Mouse (Mus musculus) spleen, postnatal 4 days (tissue): ENCODE measurements at regions not wholly inside any gene's neighbourhood (a gene's known extent, or its start where the extent isn't known, plus 50 kb on each side); places are given as distances from the start of the nearest gene placed in this dataset.

ENCODE experiments used
- DNase-seq, 2 experiments: peaks; one replicate each; pipeline ENCODE4 v3.0.0; 2022; ENCODE audit warnings: low spot score in 2 of 2

DNA sequence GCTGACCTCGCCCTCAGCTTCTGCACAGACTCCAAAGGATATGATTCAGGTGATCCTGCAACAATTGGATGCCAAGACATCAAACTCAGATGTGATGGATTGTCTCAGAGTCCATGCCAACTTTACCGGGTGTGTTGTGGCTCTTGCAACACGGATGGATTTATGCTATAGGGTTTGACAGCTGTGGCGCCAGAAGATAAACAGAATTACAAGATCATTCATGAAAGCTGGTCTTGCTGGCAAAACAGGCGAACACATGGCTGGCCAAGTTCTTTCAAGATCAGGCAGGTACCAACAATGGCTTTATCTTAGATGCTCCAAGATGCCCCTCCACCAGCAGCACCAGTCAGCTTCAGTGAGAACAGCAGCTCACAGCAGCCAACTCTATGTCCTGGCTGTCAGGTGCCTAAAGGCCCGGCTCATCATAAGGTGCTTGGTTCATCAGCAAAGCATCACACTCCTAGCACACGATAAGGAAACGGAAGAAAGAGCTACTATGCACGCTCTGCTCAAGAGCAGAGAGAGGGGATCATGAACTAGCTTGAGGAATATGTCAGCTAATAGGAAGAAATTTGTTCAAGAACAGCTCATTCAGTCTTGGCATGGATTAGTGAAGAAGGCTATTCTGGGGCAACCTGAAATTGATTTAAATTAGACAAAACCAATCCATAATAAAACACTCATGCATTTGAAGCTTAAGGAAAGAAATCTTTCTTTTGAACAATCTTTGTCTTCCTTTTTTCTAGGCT, 229.9 kb upstream of the Map3k1 start:
- DNase-seq, result no peak

DNA sequence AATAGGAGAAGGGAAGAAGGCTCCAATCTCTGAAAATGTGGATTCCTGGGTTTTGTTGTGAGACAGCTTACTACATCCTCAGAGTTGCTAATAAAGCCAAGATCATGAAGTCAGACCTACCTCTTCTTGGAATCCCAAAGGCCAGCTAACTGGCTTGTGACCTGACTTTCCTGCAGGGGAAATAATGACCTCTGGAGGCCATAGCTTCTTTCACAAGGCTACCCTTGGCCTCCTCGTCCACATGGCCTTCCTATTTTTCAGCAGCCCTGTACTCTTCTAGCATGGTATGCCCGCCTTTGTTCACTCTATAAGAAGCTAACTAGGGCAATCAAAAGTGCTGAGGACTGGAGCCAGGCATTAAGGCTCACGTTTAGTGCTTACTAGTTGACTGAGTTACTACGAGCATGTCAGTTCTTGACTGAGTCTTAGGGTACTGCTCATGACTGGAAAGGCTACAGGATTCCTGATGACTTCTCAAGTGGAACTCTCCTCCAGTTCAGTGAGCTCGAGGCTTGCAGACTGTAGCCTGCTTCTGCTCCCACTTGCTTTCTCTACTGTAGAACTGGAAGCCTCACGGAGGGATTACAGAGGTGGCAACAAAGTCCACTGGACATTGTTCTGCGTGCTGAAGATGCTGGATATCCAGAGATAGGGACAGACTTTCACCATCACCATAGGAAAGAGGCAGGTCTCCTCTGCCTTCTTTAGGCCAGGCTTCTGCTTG, 230.8 kb upstream of the Map3k1 start:
- DNase-seq, result no peak

DNA sequence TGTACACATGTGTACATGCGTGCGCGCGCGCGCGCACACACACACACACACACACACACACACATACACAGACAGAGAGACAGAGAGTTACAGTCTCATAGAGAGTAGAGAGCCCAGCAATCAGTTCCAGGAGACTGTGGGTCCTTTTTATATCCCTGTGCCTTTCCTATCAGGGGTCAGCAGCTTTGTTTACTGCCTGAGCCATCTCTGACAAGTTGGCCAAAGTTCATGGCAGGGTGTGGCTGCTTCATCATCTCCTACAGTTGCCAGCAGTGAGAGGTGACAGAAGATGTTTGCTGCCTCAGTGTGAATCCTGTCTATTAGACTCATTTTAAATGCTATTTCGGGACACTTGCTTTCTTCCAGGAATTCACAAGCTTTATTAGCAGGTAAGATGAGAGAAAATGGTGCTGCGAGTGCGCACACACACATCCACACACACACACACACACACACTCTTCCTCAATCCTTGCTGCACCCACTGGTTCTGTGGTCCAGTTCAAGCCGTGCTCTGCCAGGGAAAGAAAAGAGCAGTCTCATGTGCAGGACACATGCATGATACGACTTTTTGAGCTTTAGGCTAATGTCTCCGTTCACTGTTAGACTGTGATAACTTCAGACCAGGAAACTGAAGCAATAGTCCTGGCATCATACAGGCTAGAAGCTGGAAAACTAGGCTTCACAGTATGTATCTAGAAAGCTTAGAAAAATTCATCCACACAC, 234.9 kb upstream of the Map3k1 start:
- DNase-seq, result peak in 1 of 2 experiments; percentile 55

DNA sequence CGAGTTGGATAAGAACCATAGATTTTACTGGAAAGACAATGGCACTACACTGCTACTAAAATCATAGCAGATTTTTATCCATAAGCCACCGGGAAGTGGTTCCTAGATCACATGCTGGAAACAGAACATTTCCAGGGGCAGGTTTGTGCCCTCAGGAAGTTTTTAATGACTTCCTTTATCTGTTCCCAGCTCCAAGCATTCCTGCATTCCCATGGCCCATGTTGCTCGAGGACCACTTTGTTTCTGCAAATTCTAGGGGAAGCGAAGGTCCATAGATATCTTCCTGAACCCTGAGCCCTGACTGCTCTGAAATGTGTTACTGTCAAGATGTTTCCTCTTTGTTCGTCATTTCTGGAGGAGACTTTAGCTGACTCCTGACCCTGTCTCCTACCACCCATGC, 235.6 kb upstream of the Map3k1 start:
- no peak for DNase-seq

DNA sequence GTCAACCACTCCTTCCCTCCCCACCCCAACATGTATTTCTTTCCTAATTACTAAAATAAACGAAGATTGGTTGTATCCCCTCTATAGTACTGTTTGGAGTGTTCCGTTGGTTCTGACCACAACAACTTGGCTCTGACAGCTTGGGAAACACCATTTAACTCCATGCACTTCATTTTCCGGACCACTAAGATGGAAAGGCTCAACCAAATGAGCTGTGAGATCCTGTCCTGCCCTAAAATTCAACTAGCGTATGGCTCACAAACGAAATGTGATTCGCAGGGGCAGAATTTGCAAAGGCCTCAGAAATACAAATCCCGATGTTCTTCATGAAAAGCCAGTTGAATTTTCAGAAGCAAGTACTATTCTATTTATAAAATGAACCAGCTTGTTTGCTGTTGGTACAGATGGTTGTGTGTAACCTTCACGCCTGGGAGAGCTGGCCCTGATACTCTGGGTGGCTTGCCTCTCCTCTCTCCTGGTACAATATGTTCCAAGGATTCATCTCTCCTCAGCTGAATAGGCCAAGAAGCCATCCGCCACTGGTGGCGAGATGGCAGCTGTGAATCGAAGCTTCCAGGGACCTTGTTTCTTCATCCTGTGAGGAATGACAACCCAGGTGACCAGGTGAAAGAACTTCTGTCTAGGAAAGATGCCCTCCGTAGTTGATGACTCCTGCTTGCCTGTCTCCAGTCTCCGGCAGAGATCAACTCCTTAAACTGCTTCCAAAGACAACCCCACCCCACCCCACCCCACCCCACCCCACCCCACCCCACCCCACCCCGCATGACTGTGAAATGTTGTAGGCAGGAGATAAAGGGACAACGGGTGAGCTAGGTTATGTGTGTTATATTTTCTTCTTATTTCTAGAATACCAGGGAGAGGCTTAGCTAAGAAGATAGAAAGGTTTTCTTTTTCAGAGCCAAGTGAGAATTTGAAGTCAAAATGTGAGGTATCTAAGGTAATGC, 237.7 kb upstream of the Map3k1 start:
- no peak for DNase-seq

DNA sequence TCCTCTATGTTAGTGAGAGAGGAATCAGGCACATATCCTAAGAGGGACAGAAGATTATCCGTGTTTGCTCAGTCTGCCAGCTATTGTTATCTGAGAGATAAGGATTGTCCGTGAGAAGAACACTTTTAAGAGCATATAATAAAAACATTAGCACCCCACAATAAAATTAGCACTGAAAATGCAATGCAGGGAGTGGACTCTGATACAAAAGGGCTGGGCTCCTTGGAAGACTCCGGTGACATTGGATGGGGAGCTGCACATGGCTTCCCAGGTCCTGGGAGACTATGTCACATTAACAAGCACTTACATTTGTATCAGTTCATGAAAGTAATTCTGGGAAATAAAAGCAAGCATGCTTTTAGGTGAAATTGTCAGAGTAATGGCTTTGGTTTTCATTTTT, 238.6 kb upstream of the Map3k1 start:
- DNase-seq, result no peak

DNA sequence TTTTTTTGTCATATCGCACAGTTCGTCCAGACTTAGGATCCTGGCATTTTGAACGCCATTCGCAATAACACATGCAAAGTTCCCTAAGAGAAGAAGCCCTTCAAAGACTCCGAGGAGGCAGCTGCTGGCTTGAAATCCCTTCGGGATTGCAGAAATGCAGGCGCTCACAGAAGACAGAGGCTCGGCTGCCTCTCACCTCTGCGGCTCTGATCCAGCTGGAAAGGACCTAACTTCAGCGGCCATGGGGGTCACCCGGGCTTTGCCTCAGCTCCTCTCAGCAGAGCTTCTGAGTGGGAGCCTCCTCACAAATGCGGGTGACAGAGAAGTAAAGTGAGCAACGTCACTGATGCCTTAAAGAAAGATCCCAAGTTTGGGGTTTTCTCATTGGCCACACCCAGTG, 239.1 kb upstream of the Map3k1 start:
- no peak for DNase-seq

DNA sequence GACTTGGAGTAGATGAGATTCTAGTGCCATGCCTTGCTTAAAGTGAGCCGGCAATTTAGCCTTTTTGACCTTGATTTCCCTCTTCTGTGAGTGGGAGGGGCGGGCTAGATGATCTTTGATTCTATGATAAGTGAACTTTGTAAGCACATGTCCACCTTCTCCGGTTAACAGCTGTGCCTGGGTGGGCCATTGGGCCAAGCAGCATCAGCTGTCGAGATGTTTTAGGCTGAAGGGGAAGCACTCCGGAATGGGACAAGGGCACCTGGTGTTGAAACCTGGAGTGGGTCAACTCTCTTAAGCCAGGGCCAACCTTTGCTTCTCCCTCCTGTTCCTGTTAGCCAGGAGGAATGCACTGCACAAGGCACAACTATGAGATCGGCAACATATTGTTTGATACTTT, 239.5 kb upstream of the Map3k1 start:
- no peak for DNase-seq

DNA sequence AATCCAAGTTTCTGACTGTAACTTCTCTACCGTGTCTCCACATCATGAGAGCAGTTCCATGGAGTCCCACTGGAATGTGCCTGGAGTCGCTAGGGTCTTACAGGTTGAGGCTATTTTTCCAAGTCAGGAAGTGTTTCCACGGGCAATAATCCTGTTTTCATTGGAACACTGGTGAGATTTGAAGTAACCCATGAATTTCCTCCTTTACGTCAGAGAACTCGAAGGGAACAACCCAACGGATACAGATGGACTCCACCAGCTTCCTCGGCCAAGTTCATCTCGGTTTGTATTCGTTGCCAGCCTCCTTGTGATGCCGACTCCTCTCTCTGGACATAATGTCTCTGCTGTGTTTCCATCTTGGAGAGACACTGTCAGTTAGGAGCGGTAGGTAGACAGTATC, 237.4 kb upstream of the Ankrd55 start:
- no peak for DNase-seq

DNA sequence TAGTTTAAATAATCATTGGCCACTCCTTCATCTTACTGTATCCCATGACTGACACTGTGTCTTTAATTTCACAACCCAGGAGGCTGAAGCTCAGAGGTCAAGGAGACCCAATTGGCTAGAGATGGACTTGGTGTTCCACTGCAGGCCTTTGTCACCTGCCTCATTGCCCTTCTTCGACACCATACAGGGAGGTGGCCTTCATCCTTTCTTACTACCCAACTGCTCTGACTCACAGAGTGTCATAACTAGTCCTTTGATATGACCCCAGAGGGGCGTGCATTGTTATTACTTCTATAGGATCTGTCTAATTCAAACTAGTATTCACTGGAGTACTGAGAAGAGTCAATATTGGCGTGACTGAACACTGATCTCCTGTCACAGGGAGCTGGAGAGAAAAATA, 236.2 kb upstream of the Ankrd55 start:
- DNase-seq, result no peak

DNA sequence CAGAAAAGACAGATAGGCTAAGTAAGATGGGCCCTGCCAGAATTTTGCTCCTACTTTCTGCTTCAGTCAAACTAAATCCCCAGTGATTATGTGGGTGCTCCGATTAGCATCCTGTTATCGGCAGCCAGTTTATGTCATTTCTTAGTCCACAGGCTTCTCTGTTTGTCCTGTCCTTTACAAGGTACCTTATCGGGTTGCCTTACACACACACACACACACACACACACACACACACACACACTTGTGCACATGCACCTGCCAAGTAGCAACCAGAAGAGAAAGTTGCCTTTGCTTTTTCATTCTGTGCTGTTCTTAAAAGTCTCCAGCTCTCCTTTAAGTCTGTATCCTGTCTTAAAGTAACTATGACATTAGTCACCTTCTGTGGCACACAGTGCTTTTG, 235.8 kb upstream of the Ankrd55 start:
- no peak for DNase-seq

DNA sequence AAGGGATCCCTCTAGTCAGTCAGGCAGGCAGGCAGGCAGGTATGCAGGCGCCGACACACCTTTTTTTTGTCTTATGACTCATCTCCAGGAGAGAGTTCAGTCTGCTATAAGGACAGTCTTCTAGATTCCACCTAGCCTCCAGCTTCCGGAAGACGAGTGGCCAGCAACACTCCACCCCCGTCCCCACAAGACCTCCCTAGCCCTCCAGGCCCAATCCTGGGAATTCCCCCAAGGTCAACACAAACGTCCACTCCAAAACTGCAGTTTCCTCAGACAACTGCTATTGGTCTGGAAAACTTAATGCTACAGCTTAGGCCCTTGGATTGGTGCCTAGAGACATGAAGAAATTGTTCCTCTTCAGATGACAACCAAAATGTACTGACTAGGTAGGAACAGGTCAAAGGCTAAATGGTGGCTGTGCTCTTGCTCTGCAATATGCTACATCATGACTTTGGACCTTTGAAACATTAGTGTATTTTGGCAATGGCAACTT, 233.3 kb upstream of the Ankrd55 start:
- DNase-seq, result no peak

DNA sequence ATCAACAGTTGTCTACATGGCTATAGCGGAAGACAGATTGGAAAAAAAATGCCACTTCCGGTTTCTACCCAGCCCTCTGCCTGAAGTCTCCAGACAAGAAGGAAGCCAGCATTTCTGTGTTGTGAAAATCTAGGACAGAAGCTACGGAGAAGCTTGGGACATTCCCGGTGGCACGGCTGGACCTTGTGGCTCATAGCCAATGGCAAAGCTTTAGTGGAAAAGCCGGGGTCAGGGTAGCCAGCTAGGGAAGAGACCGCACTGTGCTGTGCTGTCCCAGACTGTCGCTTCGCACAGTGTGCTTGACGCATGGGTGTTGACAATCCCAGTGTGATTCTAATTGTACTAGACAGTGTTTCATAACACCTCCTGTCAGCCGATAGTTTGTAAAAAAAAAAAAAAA, 230.0 kb upstream of the Ankrd55 start:
- DNase-seq, result no peak

DNA sequence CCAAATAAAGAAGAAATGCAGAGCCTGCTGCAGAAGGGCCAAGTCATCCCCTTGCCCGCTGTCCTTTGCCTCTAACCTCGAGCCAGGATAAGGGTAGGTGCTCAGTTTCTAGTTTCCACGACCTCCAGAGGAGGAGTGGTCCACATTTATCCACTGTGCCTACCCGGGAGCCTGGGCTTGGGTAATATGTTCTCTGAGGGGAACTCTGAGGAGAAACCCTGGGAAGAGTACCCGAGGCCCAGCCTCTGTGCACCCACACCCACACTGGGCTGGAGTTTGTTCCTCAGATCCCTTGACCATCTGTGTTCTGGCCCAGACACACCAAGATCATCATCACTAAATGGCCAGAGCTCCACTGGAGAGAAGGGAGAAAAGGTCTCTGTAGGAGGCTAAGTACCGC, 229.5 kb upstream of the Ankrd55 start:
- no peak for DNase-seq

DNA sequence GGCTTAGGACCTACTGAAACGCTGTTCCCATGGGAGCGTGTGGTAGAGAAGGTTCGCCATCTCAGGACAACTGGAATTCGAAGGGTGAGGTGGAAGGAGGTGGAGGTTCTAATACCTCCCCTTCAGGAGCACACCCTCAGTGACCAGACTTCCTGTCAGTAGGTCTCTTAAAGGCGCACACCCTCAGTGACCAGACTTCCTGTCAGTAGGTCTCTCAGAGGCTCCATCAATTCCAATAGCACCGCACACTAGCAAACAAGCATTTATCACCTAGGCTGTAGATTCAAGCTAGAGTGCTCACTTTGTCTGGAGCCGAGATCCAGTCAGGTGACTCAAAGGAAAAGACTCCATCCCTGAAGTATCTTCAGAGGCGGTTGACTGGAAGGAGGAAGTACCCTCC, 226.2 kb upstream of the Ankrd55 start:
- no peak for DNase-seq

DNA sequence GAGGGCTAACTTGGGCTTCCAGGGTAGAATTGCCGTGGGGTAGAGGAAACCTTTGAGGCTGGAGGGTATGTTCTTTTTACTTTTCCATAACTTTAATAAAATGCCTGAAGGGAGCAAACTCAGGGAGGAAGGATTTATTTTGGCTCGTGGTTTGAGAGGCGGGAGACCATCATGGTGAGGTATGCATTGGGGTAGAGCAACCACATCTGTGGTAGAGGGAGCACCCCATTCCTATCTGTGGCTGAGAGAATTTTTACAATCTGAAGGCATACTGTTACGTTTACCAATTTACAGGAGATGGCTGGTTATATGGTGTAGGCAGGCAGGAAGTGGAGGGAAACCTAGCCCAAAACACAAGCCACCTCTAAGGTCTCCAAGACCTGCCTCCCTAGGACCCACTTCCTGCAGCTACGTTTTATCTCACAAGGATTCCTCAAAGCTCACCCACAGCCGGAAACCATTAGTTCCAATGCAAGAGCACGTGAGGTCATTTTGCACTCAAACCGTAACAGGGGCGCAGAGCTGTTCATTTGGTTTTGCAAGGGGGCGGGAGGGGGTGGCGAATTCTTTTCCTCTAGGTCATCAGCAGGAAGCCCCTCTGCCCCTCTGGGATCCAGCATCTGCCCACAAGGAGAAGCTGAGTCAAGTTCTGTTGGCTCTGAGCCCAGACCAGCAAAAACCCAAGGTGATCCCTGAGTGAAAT, 224.7 kb upstream of the Ankrd55 start:
- DNase-seq, result no peak

DNA sequence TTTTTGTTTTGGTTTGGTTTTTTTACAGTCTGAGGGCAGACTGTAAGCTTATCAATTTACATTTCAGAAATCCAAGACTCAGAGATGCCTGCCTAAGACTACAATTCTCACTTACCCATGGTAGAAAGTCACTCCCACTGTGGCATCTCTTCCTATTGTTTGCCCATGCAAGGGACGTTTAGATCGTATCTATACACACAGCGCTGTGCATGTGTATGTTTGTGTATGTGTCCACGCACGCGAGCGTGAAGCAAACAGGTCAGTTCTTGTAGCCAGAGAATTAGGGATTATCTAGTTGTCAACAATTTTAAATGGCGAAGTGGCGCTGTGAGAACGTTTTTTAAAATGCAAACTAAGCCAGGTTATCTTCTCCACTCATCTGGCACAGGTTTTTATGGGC, 223.6 kb upstream of the Ankrd55 start:
- no peak for DNase-seq

DNA sequence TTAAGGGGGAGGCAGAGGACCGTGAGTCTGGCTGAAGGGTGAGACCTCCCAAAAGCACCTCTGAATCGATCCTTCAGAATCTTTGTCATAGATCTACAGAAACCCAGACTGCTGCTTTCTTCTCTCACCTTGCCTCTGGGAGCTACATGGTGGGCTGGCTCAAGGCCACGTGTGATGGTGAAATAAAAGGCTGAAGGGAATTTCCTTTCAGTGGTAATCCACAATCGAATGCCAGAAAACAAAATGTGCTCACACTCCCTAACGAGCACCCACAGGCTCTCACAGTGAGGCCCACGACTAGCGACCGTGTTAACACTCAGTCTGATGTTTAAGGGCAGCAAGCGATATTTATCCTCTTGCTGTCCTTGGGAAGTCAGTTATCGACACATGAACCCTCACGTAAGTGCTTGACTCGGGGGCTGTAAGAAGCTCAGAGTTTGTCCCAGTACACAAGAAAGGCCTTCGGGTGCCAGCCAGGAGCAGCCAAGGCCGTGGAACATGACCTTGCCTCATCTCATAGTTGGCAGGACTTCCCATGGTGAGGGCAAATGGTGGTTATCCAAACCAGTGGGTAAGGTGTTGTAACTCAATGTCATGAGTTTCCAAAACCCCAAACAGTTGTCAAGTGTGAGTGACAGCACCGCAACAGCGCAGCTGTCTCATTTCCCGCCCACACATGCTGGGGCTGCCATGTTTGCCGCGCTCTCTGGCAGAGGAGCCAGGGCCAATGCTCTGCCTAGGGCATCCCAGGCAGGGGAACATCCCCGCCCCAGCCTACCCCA, 221.0 kb upstream of the Ankrd55 start:
- DNase-seq, result no peak

DNA sequence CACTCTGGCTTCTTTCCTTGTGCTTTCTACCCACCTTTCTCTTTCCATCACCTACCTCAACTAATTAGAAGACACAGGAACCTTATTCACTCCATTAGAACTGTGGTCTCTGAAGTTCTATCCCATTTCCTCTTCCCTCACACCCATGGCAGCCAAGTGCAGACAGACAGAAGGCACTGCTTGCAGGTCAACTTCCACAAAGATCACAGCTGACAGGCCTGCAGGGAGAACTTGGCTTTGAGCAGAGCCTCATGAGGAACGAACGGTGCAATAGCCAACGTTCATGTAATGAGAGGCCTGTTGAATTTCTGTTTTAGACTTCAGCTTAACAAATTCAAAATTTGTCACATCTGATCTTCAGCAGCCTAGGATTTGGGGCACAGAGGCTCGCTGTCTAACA, 217.5 kb upstream of the Ankrd55 start:
- no peak for DNase-seq
